Mouse (Mus musculus) frontal cortex, adult (tissue): ENCODE measurements around the gene Mtrf1.
A peak's percentile ranks its signal among the peaks of the same experiment; 100 is the strongest.

Source experiments
- ATAC-seq: cut with Nextera tagmentation; 2 replicates; pipeline ENCODE4 v1.9.2; 2017; ENCODE audit warnings: mild to moderate bottlenecking, moderate library complexity, mixed read lengths; ENCODE audit not compliant: low TSS enrichment

The Mtrf1 gene

DNA sequence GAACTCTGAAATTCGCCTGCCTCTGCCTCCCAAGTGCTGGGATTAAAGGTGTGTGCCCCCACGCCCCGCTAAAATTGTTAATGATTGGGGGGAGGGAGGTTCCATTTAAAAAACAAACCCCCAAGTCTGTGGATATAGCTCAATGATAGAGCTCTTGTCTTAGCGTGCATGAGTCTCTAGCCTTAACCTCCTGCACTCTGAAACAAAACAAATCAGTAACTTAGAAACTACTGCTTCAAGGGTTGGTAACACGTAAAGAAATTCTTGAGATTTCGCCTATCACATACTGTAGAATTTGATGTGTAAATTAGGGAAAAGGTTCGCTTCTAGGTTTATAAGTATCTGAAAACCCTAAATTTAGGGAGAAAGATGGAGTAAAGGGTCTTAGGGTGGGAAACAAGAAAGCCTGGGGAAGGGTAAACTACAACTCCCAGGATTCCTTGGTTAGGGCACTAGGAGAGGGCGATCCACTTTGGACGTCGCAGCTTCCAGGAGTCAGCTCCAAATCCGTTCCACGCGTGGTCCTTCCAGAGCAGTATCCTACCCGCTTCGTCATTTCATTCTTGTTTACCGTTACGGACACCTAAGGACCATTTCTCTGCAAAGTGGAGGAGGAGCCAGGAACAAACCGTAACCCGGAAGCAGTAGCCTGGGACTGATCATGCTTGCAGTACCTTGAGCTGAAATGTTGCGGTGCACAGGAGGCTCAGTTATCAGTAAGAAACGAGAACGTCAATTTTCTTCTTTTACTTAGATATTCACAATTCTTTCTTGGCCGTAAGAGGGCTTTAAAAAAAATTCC, at the start of gene Mtrf1:
Gene Mtrf1, plus strand, starts transcription at position 452 of the 802 bp plus-strand sequence.
- ATAC-seq = peak; percentile 97

DNA sequence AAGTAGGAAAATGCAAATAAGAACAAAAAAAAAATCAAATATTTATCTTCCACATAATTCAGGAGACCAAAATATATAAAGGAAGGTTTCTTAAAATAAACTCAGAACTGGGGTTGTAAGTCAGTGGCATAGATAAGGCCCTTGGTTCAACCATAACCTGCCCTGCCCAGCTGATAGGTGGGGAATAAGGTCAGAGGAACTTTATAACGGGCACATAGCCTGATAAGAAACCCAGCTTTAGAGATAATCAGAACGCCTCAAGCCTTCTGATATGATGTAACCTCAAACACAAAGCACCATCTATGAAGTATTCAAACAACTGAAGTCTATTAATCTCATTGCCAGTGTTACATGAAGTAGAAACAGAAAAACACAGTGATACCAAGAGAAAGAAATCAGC, 39.5 kb upstream of the Mtrf1 start:
- ATAC-seq = no peak

DNA sequence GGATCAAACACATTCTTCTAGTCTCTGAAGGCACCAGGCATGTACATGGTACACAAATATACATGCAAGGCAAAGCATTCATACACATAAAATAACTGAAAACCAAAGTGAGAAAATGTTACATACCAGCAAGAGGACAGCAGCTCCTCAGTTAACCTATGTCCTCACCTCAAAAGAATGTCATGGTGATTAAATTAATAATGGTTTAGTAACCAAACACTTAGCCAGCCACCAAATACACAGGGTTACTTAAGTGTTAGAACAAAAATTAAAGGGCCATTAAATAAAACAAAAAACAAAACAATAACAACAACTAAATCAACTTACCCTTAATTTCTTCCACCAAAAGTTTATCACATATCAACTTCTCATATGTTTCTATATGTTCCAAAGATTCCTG, 20.5 kb upstream of the Mtrf1 start:
- ATAC-seq = no peak

DNA sequence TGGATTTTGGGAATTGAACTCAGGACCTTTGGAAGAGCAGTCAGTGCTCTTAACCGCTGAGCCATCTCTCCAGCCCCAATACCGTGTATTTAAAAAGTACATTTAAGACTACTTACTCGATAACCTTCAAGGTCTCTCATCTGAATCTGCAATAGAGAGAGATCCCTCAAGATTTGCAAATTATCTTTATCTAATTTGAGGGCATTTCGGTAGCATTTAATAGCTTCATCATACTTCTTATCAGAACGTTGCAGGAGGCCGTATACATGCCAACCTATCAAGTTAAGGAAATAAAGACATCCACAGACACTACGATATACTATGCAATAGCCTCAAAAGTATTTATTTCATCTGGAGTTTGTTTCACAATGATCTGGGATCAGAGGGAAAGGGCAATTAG, 14.5 kb upstream of the Mtrf1 start:
- ATAC-seq = no peak

DNA sequence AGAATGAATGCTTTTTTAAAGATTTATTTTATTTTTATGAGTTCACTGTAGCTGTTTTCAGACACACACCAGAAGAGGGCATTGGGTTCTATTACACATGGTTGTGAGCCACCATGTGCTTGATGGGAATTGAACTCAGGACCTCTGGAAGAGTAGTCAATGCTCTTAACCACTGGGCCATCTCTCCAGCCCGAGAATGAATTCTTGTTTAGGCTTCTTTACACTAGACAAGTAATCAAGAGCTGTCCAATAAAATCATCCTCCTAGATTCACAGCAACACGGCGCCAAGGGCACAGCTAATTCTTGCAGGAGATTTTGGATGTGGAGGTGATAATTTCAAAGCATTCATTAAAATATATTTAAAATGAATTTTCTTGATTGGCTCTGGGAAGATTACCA, 9.3 kb upstream of the Mtrf1 start:
- ATAC-seq = no peak

DNA sequence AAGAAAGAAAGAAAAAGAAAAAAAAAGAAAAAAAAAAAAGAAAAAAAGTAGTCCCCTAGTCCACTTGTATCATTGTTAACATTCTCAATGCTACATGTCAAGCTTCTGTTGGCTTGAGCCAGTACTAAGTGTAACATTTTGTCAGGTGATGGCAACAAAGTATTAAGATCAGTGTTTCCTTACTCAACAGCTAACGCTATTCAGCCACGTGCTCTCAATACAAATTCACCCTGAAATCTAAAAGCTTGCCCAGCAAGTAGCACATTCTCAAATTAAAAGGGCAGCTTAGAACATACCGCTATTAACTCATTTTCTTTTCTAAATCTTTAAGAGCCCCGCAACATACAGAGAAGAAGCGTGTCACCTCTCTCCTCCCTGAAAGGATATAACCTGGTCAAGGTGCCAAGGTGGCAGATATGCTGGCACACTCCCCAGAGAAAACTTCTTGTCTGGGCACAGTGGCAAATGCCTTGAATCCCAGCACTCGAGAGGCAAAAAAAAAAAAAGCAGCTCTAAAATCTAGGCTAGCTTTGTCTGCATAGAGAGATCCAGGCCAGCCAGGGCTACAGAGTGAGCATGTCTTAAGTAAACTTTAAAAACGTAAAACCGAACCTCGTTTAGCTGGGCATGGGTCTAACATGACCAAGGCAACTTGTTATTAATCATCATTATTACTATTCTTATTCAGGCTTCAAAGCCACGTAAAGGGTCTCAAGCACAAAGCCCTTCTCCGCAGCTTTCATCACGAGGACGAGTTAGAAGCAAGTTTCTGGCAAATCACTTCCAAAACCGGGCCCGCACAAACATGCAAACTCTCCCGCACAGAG, 7.9 kb upstream of the Mtrf1 start:
- peak; percentile 22 for ATAC-seq

DNA sequence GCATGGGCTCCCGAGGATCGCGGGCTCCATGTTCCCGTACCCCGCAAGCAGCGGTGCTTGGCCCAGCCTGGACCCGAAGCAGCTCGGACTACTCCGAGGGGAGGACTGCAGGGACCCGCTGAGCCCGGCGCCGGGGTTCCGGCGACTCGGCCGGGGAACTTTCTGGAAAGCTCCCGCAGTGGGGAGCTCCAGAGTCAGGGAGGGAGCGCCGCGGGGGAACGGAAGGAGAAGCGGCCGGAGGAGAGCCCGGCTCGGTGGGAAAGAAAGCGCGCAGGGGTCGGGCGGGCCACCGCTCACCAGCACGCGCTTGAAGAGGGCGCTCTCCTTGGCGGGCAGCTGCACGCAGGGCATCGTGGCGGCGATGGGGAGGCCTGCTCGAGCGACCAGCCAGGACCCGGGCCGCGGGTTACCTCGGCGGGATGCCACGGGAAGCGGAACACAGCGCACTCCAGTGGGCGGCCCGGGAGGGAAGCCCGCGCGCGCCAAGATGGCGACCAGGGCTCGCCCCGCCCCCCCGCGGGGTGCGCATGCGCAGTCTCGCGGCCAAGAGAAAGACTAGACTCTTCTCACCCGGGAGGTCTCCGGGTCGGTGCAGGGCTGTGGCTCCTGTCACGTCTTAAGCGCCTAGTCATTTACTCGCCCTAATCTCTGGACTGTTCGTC, 7.2 kb upstream of the Mtrf1 start, which contains the start of gene Naa16:
Gene Naa16, minus strand, starts transcription at position 514 of the 662 bp plus-strand sequence.
- ATAC-seq = peak; percentile 91

DNA sequence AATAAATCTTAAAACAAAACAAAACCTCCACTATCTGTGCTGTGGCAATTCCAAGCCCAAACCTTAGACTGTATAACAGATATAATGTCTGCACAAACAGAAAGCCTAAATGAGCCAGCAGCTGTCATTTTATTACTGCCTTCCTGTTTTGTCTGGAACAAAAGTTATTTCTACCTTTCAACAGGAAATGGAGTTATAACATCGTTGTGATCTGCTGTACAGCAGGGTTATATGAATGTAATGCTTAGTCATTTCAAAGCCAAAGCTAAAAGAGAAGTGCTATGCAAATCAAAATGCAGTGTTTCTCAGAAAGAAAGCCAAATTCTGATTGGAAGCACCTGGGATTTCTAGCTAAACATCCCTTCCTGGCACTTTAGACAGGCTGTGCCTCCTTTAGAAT, 4.3 kb upstream of the Mtrf1 start:
- ATAC-seq = no peak

DNA sequence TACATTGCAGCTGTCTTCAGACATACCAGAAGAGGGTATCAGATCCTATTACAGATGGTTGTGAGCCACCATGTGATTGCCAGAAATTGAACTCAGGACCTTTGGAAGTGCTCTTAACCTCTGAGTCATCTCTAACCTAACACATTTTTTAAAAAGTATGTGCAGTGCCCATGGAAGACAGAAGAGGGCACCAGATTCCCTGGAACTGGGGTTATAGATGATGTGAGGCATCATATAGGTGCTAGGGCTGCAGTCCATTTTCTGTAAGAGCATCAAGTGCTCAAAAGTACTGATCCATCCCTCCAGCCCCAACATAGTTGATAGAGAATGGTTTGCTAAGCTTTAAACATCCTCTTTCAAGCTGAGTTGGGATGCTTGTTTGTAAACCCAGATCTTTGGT, 3.0 kb upstream of the Mtrf1 start:
- ATAC-seq = no peak

DNA sequence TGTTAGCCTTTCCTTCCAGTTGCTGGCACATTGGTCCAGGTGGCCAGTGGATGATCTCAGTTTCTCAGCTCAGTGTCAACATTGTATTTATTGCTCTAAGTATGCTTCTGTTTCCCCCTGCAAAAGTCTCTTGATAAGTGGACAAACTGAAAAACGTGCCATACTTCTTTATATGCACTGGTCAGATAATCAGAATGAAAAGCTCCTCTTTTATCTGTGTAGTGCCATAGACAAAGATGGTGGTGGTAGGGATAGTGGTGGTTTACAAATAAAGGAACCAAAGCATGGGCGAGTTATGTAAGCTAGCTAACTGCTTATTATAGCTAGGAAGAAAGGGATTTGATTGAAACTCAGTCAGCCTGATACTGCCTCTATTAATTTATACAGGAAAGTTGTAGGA, 10.1 kb downstream of the Mtrf1 start:
- no peak for ATAC-seq

DNA sequence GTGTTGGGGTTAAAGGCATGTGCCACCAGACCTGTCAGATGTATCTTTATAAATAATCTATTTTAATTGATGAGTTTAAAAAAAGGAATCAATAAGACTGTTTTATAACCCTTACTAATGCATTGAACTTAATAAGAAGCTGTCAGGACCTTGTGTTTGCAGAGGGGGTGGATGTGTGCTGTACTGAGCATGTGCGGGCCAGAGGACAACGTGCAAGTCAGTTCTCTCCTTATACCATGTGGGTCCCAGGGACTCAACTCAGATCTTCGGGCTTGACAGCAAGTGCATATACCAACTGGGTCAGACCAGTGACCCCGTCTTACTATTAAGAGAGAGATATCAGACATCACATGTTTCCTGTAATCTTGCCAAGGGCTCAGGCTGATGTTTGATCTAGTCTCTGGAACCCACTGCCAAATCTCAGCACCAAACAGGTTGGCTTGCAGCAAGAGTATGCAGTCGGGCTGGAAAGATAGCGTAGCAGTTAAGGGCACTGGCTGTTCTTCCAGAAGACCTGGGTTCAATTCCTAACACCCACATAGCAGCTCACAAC, 11.8 kb downstream of the Mtrf1 start:
- ATAC-seq = no peak

DNA sequence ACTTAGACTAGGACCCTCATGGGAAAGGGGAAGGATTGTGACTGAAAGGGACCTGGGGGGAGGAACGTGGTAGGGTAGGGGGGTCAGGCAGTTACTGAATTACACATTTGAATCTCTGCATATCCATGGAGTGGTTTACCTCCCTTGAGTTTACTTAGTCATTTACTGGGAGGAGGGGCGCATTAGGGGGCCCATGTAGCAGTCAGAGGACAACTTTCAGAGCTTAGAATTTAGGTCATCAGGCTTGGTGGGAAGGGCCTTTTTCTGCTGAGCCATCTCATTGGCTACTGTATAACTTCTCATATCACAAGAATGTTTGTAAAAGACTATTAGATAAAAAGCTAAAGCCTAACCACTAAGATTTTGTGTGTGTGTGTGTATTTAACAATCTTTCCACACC, 13.1 kb downstream of the Mtrf1 start:
- no peak for ATAC-seq

DNA sequence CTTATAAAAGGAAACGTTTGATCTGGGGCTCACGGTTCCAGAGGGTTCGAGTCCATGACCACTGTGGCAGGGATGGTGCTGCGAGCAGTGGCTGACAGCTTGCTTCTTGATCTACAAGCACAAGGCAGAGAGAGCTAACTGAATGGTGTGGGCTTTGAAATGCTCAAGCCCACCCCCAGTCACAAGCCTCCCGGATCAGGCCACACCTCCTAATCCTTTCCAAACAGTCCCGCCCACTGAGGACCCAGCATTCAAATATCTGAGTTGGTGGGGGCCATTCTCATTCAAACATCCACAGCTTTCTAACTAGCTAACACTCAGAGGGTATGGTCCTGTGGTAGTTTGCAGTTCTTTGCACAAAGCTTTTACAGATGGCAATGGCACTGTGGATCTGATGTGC, 15.5 kb downstream of the Mtrf1 start:
- ATAC-seq = no peak

DNA sequence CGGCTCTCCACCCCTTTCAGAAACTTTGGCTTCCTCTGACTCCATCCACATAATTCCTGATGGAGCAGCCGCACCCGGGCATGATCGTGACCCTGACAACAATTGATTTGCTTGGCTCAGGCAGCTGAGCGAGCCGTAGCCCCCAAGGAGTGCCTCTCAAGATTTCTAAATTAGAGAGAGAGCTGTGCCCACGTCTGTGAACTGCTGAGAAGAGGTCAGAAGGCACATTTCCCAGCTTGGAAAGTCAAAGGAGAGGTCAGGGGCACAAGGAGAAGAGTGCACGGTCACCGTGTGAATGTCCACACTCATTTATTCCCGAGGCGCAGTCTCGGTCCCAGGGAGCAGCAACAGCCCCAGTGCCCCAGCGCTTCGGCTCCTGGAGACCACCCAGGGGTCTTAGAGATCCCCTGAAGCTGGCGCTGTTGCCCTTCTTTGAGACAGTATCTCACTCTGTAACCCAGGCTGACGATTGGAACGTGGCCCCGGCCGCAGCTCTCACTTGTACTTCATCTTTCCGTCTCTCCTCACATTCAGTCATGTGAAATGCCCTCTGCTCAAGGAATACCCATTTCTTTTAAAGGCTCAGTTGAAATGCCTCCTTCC, 22.6 kb downstream of the Mtrf1 start:
- no peak for ATAC-seq

DNA sequence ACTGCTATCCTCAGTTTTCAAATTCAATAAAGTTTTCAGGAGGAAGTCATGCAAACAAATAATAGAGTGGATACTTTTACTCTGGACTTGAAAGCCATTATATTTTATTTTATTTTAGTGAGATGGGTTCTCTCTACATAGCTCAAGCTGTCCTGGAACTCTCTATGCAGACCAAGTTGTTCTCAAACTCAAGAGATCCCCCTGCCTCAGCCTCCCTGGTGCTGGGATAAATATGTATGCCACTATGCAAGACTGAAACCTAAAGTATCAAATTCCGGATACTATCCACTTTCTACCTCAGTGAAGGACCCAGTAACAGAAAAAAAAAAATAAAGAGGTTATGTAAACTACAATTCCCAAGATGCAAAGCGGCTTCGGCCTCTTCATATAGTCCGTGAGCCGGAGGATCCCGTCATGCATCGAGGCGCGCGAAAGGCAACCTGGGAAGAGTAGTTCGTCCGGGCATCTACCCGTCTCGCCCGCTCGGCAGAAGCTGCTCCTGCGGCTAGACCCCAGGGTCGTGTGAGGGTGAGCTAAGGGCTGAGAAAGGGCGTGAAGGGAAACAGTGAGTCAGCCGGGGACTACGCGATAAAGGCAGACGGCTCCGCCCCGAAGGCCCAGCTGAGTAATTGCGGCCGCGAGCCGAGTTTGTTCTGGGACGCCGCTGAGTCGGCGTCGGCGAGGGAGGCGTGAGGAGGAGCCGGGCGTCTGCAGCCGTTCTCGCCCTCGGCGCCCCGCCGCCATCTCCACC, 28.6 kb downstream of the Mtrf1 start, which contains the start of gene Kbtbd7:
Gene Kbtbd7, plus strand, starts transcription at position 533 of the 751 bp plus-strand sequence.
- ATAC-seq = peak; percentile 99

DNA sequence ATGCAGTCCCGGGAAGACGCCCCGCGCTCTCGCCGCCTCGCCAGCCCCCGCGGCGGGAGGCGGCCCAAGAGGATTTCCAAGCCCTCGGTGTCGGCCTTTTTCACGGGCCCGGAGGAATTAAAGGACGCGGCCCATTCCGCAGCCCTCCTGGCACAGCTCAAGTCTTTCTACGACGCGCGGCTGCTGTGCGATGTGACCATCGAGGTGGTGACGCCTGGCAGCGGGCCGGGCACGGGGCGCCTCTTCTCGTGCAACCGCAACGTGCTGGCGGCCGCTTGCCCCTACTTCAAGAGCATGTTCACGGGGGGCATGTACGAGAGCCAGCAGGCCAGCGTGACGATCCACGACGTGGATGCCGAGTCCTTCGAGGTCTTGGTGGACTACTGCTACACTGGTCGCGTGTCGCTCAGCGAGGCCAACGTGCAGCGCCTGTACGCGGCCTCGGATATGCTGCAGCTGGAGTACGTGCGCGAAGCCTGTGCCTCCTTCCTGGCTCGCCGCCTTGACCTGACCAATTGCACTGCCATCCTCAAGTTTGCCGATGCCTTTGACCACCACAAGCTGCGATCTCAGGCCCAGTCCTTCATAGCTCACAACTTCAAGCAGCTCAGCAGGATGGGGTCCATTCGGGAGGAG, 29.3 kb downstream of the Mtrf1 start:
- ATAC-seq = peak; percentile 3; the same call in 1 of the 2 replicates

DNA sequence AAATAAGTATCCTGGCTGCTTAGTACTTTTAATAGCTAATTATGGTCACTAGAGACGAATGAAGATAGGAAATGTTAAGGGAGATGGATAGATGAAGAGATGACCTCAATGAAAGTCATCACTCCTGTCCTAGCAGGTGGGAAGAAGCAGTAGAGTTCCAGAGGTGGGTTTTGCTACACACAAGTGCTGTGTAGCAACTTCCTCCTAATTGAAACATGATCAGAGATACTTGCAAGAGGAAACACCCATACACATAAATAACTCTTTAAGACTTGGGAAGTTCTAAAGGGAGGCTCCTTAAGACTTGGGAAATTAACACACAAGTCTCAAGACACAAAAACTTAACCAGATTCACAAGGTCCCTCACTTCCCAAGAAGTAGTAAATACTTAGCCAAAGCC, 36.5 kb downstream of the Mtrf1 start:
- ATAC-seq = no peak

DNA sequence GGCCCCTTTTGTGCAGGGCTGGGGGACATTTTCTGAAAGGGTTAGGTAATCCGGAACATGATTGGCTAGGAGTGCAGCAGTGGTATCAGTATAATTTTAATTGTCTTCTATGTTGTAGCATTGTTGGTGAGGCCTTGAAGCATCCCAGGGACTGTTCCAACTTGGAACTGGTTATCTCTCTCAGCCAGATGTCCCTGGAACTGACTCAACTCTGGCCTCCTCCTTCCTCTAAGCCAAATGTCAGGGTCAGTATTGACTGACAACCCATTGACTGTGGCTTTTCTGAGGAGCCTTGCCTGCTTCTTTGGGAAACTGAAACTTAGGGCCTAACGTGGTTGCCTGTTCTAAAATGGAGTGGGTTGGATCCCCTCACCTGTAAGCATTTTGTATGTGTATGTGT, 43.1 kb downstream of the Mtrf1 start:
- no peak for ATAC-seq

DNA sequence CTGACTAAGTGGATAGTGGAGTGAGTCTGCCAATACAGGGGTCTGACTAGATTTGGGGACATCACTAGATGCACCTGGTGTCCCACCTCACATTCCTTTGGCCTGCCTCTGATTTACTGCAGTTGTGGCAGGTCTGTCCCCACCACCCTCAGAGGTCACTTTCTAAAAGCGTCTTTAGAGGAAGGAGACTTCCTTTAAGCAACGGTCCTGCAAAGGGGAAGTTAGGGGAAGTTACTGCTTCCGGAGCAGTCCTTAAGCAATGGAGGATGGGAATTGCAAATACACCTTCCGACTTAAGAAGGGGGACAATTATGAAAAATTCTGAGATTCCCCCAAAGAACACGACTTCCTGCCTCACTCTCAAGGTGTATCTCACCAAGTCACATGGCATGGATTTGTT, 43.9 kb downstream of the Mtrf1 start:
- no peak for ATAC-seq

DNA sequence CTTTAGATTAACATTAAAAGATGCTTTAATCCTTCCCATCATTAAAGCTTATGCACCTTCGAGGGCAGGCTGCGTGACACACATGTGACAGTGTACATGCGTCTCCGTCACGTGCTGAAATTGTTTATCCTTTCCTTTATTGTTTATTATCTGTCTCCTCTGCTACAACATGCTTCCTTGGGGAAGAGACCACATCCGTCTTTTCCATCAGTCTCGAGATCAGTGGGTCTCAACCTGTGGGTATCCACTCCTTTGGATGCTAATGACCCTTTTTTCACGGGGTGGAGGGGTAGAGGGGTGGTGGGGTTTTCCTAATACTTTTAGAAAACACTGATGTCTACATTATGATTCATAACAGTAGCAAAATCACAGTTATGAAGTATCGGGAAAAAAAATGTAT, 47.0 kb downstream of the Mtrf1 start:
- ATAC-seq = no peak
